ENCODE assay signal across 8 mouse cellular contexts in the genomic region with DNA sequence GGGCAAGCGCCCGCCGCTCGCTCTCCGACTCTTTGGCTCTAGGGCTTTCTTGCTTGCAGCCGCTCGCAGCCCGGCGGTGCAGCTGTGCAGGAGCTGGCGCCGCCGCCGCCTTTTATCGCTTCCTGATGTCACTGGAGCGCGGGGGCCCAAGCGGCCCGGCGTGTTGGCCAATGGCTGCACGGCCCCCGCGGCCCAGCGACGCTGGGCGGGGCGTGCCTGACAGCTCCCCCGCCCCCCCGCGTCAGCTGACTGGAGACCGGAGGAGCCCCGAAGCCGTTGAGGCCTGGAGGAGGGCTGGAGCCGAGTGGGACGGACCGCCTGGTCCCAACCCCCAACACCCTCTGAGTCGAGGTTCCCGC. TPM values are rescaled to one million over a fixed set of nuclear protein-coding genes. Genes with fewer than 3 reads are reported as not detected.
A peak's percentile ranks its signal among the peaks of the same experiment; 100 is the strongest.
DNase-seq lines count a peak whose midpoint lies in the region; ATAC-seq and TF ChIP-seq lines count a peak whose summit lies in the region.

TSS of gene Mafb (minus strand) at position 86 of the 359 bp plus-strand sequence.

- peaks cover 3% of the 10 kb centered on the region; the same call in 1 of the 2 replicates for H3K4me1 ChIP-seq in brown adipose tissue, adult 24 weeks (ENCODE audit: control insufficient read depth, insufficient read depth, insufficient read length, low read length)
- peaks cover 14% of the 10 kb centered on the region for H3K4me1 ChIP-seq in forebrain, embryonic 11.5 days (replicated peaks; ENCODE audit: control insufficient read depth, insufficient read depth, low read length)
- H3K4me1 ChIP-seq in heart, embryonic 15.5 days (replicated peaks): peaks cover 50% of the 10 kb centered on the region
- H3K4me1 ChIP-seq in liver, embryonic 12.5 days: peaks cover 20% of the 10 kb centered on the region; the same call in 1 of the 2 replicates
- H3K4me1 ChIP-seq in stomach, embryonic 14.5 days (ENCODE audit: control insufficient read depth, insufficient read depth, low read length): 0 out of 2 replicates have a peak, but pooled peaks cover 4% of the 10 kb centered on the region

- H3K27me3 ChIP-seq in forebrain, embryonic 11.5 days (ENCODE audit: control insufficient read depth, insufficient read depth, low read length): peaks cover 73% of the 10 kb centered on the region
- H3K27me3 ChIP-seq in heart, embryonic 15.5 days: peaks cover 71% of the 10 kb centered on the region
- peaks cover 99% of the 10 kb centered on the region for H3K27me3 ChIP-seq in liver, embryonic 12.5 days (replicated peaks)
- H3K27me3 ChIP-seq in myocyte (ENCODE audit: control insufficient read depth, insufficient read depth, insufficient read length): peaks cover 32% of the 10 kb centered on the region
- H3K27me3 ChIP-seq in stomach, embryonic 14.5 days (ENCODE audit: control insufficient read depth, insufficient read depth, low read length): peaks cover 39% of the 10 kb centered on the region

- ATAC-seq in forebrain, embryonic 11.5 days (replicated peaks; ENCODE audit: low FRiP score): peak; percentile 90
- peak; percentile 92 for ATAC-seq in heart, embryonic 15.5 days (replicated peaks; ENCODE audit: insufficient number of reproducible peaks, insufficient read depth, low FRiP score, low read depth)
- ATAC-seq in liver, embryonic 12.5 days: peak; percentile 82
- ATAC-seq in stomach, embryonic 14.5 days (ENCODE audit: insufficient number of reproducible peaks, insufficient read depth, low FRiP score, low read depth): peak; percentile 89

- peak within 1 kb of the TSS; percentile 90 for H3K27ac ChIP-seq in brown adipose tissue, adult 24 weeks (replicated peaks; ENCODE audit: low read depth, low read length)
- peak within 1 kb of the TSS; percentile 74 for H3K27ac ChIP-seq in forebrain, embryonic 11.5 days (ENCODE audit: low read depth, low read length)
- peak within 1 kb of the TSS; percentile 89 for H3K27ac ChIP-seq in heart, embryonic 15.5 days
- no peak within 1 kb of the TSS for H3K27ac ChIP-seq in liver, embryonic 12.5 days
- peak within 1 kb of the TSS; percentile 76; the same call in 1 of the 2 replicates for H3K27ac ChIP-seq in stomach, embryonic 14.5 days (ENCODE audit: low read length)

- H3K4me3 ChIP-seq in brown adipose tissue, adult 24 weeks (ENCODE audit: insufficient read depth, low read depth, low read length): peak within 1 kb of the TSS; percentile 80
- H3K4me3 ChIP-seq in forebrain, embryonic 11.5 days (ENCODE audit: low read depth, low read length): peak within 1 kb of the TSS; percentile 54
- H3K4me3 ChIP-seq in heart, embryonic 15.5 days: peak within 1 kb of the TSS; percentile 60
- H3K4me3 ChIP-seq in liver, embryonic 12.5 days: peak within 1 kb of the TSS; percentile 52
- no peak within 1 kb of the TSS for H3K4me3 ChIP-seq in myocyte
- H3K4me3 ChIP-seq in stomach, embryonic 14.5 days (ENCODE audit: low read depth, low read length): peak within 1 kb of the TSS; percentile 56

- peak within 1 kb of the TSS; percentile 77 for H3K9ac ChIP-seq in forebrain, embryonic 11.5 days (ENCODE audit: low read length)
- H3K9ac ChIP-seq in heart, embryonic 15.5 days: peak within 1 kb of the TSS; percentile 65
- peak within 1 kb of the TSS; percentile 44 for H3K9ac ChIP-seq in liver, embryonic 12.5 days
- peak within 1 kb of the TSS; percentile 57 for H3K9ac ChIP-seq in stomach, embryonic 14.5 days (replicated peaks; ENCODE audit: low read depth, low read length)

- H3K79me2 ChIP-seq in myocyte (ENCODE audit: control insufficient read depth, insufficient read depth): no peaks in the 10 kb centered on the region

- peak within 1 kb of the TSS; percentile 97 for H3K4me2 ChIP-seq in forebrain, embryonic 11.5 days (ENCODE audit: low read depth, low read length, severe bottlenecking)
- H3K4me2 ChIP-seq in heart, embryonic 15.5 days: peak within 1 kb of the TSS; percentile 99
- peak within 1 kb of the TSS; percentile 75 for H3K4me2 ChIP-seq in liver, embryonic 12.5 days
- peak within 1 kb of the TSS; percentile 48 for H3K4me2 ChIP-seq in myocyte (ENCODE audit: low read depth)
- H3K4me2 ChIP-seq in stomach, embryonic 14.5 days (replicated peaks; ENCODE audit: low read depth, low read length): peak within 1 kb of the TSS; percentile 94

- H3K36me3 ChIP-seq in forebrain, embryonic 11.5 days (ENCODE audit: control insufficient read depth, insufficient read depth, low read length): no peaks in the 10 kb centered on the region
- no peaks in the 10 kb centered on the region for H3K36me3 ChIP-seq in heart, embryonic 15.5 days
- H3K36me3 ChIP-seq in liver, embryonic 12.5 days: no peaks in the 10 kb centered on the region
- H3K36me3 ChIP-seq in myocyte (ENCODE audit: control insufficient read depth, insufficient read depth): no peaks in the 10 kb centered on the region
- H3K36me3 ChIP-seq in stomach, embryonic 14.5 days (ENCODE audit: control insufficient read depth, insufficient read depth, low read length): no peaks in the 10 kb centered on the region

- under 1% methylated on average over 27 of the region's 37 CpGs for WGBS in forebrain, embryonic 11.5 days
- 0% methylated on average over 37 of the region's 37 CpGs for WGBS in heart, embryonic 15.5 days
- under 1% methylated on average over 36 of the region's 37 CpGs for WGBS in liver, embryonic 12.5 days (ENCODE audit: insufficient replicate concordance)
- WGBS in stomach, embryonic 14.5 days: under 1% methylated on average over 32 of the region's 37 CpGs

- DNase-seq in CD4-positive, CD25-positive, alpha-beta regulatory T cell, adult 2 months (ENCODE audit: low read depth, low spot score): peak; percentile 66
- DNase-seq in forebrain, embryonic 11.5 days (ENCODE audit: low spot score): peak; percentile 96
- peak; percentile 97 for DNase-seq in kidney, postnatal 14 days

- no peaks in the 10 kb centered on the region for H3K9me3 ChIP-seq in forebrain, embryonic 11.5 days (ENCODE audit: control insufficient read depth, low read length)
- no peaks in the 10 kb centered on the region for H3K9me3 ChIP-seq in heart, embryonic 15.5 days (replicated peaks)
- H3K9me3 ChIP-seq in liver, embryonic 12.5 days (replicated peaks): no peaks in the 10 kb centered on the region
- H3K9me3 ChIP-seq in stomach, embryonic 14.5 days (ENCODE audit: control insufficient read depth, low read depth, low read length): no peaks in the 10 kb centered on the region

- no peak for TF ChIP-seq POLR2A in myocyte (IDR thresholded peaks at IDR 0.05; ENCODE audit: insufficient read length, low read depth)

- no peak within 1 kb of the TSS for H3ac ChIP-seq in myocyte (ENCODE audit: control insufficient read depth, insufficient read length)

TF ChIP-seq in myocyte, 11 proteins besides CTCF, POLR2A, EP300 and RAD21:
- TF ChIP-seq E2F4 (IDR thresholded peaks at IDR 0.05; ENCODE audit: insufficient read depth) (no peak), MYOG (IDR thresholded peaks at IDR 0.05; ENCODE audit: control insufficient read depth in 1 of 3, insufficient read depth in 1 of 3, insufficient read length in 2 of 3, low read depth in 2 of 3) (no peak), REST (IDR thresholded peaks at IDR 0.05; ENCODE audit: insufficient read depth, insufficient read length) (no peak), SRF (IDR thresholded peaks at IDR 0.05; ENCODE audit: control insufficient read depth, insufficient read length, low read depth) (no peak), TCF12 (IDR thresholded peaks at IDR 0.05; ENCODE audit: insufficient read depth, poor library complexity, severe bottlenecking) (no peak), TCF3 (IDR thresholded peaks at IDR 0.05; ENCODE audit: insufficient read length, low read depth) (no peak), POLR2AphosphoS2 (IDR thresholded peaks at IDR 0.05; ENCODE audit: insufficient read length, low read depth) (no peak), MYOD1 (IDR thresholded peaks at IDR 0.05; ENCODE audit: control insufficient read depth in 1 of 3, insufficient read length in 2 of 3, low read depth in 2 of 3) (no peak), USF1 (IDR thresholded peaks at IDR 0.05; ENCODE audit: low read depth) (no peak), CEBPB (IDR thresholded peaks at IDR 0.05; ENCODE audit: insufficient read depth, poor library complexity, severe bottlenecking) (no peak), MAX (IDR thresholded peaks at IDR 0.05; ENCODE audit: low read depth) (no peak)

RNA-seq across cellular contexts. Expression of gene Mafb, which starts in this region (rescaled TPM):
- polyA plus RNA-seq in brown adipose tissue, adult 24 weeks (2012; ENCODE audit: insufficient read depth, insufficient read length, missing spikeins): 6.1 and 9.8 TPM in 2 replicates
- polyA plus RNA-seq in forebrain, embryonic 11.5 days (2014; fragmentation: Nextera tagmentation; extraction: Ambion mirVana): 5.3 and 5.4 TPM in 2 replicates
- polyA plus RNA-seq in heart, embryonic 15.5 days (2015; fragmentation: Nextera tagmentation; extraction: Ambion mirVana): 6.7 and 9.5 TPM in 2 replicates
- polyA plus RNA-seq in liver, embryonic 12.5 days (2016; fragmentation: Nextera tagmentation; extraction: Ambion mirVana): 3.0 and 3.1 TPM in 2 replicates
- polyA plus RNA-seq in myocyte (2012; fragmentation: generic; extraction: Trizol): 0.02 TPM
- polyA plus RNA-seq in stomach, embryonic 14.5 days (2014; fragmentation: Nextera tagmentation; extraction: Ambion mirVana): 4.7 and 6.3 TPM in 2 replicates

Comparison
In these comparisons a context has a peak if more than half of its experiments do, and no peak if none do; other contexts are left out.
1. H3K4me2 ChIP-seq: peak in every context shown above with its lines; median percentile 99 in heart, embryonic 15.5 days; 97 in forebrain, embryonic 11.5 days; 94 in stomach, embryonic 14.5 days; 75 in liver, embryonic 12.5 days; 48 in myocyte.